Mouse (Mus musculus) bone marrow, adult 2 months (tissue): ENCODE measurements around the gene Slc30a3. TPM values are rescaled to one million over a fixed set of nuclear protein-coding genes. Genes with fewer than 3 reads are reported as not detected.

ENCODE experiments used
- H3K27ac ChIP-seq: fragments of 200-500 bp; 2 replicates; pipeline ENCODE4 v1.5.1; 2012; ENCODE audit warnings: low read depth, mild to moderate bottlenecking, control low read depth, inconsistent platforms, low read length; ENCODE audit not compliant: control insufficient read depth, poor library complexity, insufficient read depth
- H3K4me1 ChIP-seq: fragments of 200-500 bp; 2 replicates; pipeline ENCODE4 v1.6.1; 2011; ENCODE audit warnings: low read length; ENCODE audit not compliant: control insufficient read depth, insufficient read depth
- H3K4me3 ChIP-seq: fragments of 200-500 bp; replicated peaks from 2 replicates; pipeline ENCODE3; 2011; ENCODE audit warnings: mild to moderate bottlenecking, low read depth, low read length, control low read depth; ENCODE audit not compliant: control insufficient read depth
- CTCF ChIP-seq: fragments of 200-500 bp; IDR thresholded peaks from 2 replicates; pipeline ENCODE4 v1.5.1; 2011; ENCODE audit warnings: low read length, control low read depth; ENCODE audit not compliant: control insufficient read depth, insufficient read depth
- POLR2A ChIP-seq: fragments of 200-500 bp; IDR thresholded peaks from 2 replicates; pipeline ENCODE4 v1.6.1; 2011; ENCODE audit warnings: low read depth, mild to moderate bottlenecking, control low read depth, low read length, borderline replicate concordance; ENCODE audit not compliant: control insufficient read depth
- WGBS: fragments of 180-500 bp; shearing (Covaris S2); methylation state at CpG from one replicate; pipeline ENCODE4 v1.1.7; 2018; 5-methylcytosine and 5-hydroxymethylcytosine counted together
- polyA plus RNA-seq: library from polyadenylated mRNA; stranded (reverse); fragments of >200 nt; gene quantifications from 2 replicates; pipeline ENCODE4 v1.2.4, GENCODE M21; 2011; ENCODE audit warnings: low replicate concordance; ENCODE audit not compliant: missing spikeins, insufficient read depth, insufficient read length

The Slc30a3 gene
- polyA plus RNA-seq, 1 experiment, result not detected

DNA sequence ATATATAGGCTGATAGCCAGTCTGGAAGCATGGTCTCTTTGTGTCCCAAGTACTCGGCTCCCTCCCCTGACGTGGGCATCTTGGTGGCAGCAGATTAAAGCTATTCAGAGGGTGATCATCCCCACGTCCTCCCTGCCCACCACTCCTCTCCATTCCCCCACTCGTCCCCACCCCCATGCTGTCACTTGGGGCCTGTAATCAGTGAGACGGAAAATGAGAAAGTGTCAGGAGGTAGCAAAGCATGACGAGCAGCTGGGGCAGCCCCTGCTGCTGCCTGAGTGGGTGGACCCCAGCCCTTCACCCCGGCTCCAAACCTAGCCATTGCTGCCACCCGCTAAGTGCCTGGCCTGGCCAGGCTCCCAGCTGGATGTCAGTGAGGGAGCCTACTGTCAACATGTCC lies 24.1 kb downstream of the Slc30a3 start:
- TF ChIP-seq CTCF, result no peak
- TF ChIP-seq POLR2A, result no peak
- no peak overlapping the region for H3K4me3 ChIP-seq
- no peak overlapping the region for H3K27ac ChIP-seq
- WGBS, result 50% methylated on average over 8 of the region's 8 CpGs
- H3K4me1 ChIP-seq, result no peaks in the 10 kb centered on the region

DNA sequence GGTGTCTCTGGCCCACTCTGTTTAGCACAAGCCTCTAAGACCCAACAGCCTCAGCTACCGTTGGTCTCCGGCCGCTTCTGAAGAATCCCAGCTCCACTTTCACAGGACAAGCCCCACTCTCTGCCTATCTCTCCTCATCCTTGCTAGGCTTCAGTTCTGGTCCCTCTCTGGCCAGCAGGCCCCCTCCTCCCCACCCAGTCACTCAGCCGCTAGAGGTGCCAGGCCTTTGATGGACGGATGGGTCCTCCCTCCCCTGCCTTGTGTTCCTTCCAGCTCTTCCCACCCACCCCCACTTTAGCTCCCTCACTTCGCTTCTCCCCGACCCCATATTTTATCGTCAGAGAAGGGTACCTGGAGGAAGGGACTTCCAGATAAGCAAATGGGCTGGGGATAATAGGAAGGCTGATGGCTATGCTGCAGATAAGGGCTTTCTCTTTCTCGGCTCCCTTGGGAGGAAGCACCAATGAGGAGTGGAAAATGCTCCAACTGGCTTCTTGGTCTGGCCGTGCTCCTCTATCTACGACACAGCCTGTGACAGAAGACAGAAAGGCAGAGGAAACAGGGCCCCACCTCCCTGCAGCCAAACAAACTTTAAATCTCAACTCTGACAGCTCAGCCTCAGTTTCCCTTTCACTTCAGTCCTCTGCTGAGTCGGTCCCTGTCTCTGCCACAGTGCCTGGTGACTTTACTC lies 25.0 kb downstream of the Slc30a3 start:
- TF ChIP-seq POLR2A (no peak), CTCF (no peak)
- WGBS, result 27% methylated on average over 12 of the region's 12 CpGs
- no peaks in the 10 kb centered on the region for H3K4me1 ChIP-seq
- H3K4me3 ChIP-seq, result no peak overlapping the region
- H3K27ac ChIP-seq, result no peak overlapping the region

DNA sequence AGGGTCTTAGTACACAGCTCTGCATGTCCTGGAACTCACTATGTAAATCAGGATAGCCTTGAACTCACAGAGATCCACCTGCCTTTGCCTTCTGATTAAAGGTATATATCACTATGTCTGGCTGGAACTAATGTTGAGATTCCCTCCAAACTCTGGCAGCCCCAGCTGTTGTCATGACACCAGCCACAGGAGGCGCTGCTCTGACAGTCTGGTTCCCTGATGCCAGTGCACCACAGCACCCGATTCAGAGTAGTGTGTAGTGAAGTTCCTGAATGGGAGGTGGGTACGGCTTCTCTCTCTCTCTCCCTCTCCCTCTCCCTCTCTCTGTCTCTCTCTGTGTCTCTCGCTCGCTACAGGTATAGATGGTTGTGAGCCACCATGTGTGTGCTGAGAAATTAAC lies 25.7 kb downstream of the Slc30a3 start:
- H3K4me3 ChIP-seq, result no peak overlapping the region
- H3K27ac ChIP-seq, result no peak overlapping the region
- WGBS, result 10% methylated on average over 5 of the region's 5 CpGs
- H3K4me1 ChIP-seq, result no peaks in the 10 kb centered on the region
- TF ChIP-seq CTCF (peak; percentile 72), POLR2A (no peak)

DNA sequence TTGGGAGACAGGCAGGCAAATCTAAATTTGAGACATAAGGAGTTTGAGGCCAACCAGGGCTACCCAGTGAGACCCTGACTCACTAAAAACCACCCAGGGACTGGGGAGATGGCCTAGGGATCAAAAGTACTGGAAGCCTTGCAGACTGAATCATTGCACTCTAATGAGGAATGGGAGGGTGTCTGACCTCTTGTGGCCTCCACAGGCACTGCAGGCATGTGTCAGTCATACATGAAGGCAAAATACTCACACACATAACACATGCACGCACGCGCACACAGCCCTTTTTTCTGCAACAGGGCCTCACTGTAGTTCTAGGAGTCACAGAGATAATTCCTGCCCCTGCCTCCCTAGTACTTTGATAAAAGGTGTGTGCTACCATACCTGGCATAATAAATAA lies 26.7 kb downstream of the Slc30a3 start:
- Histone ChIP-seq H3K4me3 (no peak overlapping the region), H3K4me1 (no peaks in the 10 kb centered on the region), H3K27ac (no peak overlapping the region)
- peak; percentile 83 for TF ChIP-seq CTCF
- no peak for TF ChIP-seq POLR2A
- 79% methylated on average over 3 of the region's 3 CpGs for WGBS

DNA sequence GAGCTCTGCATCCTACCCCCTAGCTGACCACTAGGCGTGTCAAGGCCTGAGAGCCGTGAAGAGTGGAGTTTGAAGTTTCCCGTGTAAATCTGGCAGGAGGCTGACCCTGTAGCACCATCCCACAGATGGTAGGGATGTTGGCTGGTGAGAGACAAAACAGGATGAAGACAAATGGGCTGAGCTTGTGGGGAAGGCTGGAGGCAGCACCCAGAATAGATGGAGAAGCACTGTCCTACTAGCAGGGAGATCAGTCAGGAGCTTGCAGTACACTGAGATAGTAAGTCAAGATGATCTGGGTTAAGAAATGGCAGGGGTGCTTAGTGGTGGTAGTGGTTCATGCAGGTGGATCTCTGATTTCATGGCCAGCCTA lies 27.3 kb downstream of the Slc30a3 start:
- Histone ChIP-seq H3K27ac (no peak overlapping the region), H3K4me3 (no peak overlapping the region), H3K4me1 (no peaks in the 10 kb centered on the region)
- 75% methylated on average over 3 of the region's 3 CpGs for WGBS
- no peak for TF ChIP-seq CTCF
- TF ChIP-seq POLR2A, result no peak

DNA sequence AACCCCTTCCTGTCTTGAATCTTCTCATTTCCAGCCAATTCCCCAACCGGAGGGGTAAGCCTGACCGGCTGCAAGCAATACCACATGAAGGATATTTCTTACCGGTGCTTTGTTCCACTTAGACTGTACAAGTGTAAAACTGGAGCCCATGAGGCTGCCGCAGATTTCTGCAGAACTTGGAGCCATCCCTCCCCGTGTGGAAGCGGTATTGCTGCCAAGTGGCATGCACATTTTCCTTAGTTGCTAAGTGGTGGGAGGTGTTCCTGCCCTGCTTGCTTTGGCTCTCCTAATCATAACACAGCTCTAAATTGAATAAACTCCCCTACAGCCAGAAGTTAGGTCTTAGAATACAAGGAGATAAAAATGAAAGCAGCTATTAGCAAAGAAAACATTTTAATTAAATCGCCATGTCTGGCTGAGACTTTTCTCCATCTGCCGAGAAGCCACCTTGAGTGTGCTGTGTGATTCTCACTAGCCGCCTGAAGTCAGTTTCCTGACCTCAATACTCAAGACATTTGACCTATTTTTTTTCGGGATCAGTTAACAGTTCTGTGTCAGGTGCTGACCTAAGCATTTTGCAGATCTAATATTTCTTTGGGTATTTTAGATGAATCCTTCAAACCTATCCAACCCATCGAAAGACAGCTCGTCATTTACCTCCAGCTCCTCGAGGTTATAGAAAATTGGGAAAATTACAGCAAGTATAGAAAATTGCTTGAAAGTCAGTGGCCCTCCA lies 27.8 kb downstream of the Slc30a3 start:
- no peaks in the 10 kb centered on the region for H3K4me1 ChIP-seq
- 76% methylated on average over 13 of the region's 13 CpGs for WGBS
- TF ChIP-seq CTCF, result no peak
- no peak for TF ChIP-seq POLR2A
- H3K4me3 ChIP-seq, result no peak overlapping the region
- no peak overlapping the region for H3K27ac ChIP-seq

DNA sequence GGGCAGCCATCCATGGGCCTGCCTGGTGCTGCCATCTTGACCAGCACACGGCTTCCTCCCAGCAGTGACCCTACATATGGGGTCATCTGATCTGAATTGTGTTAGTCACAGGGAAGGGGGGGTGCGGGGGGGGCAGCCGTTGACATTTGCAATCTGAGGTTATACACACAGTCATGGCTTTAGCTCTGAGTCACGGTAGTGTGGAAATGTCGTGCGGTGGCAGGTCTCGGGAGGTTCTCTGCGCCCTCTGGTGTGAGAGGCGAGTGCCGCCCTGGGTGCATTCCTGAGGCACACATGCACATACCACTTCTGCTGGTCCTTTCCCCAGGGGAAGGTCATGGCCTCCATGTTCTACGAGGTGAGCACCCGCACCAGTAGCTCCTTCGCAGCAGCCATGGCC lies 31.7 kb downstream of the Slc30a3 start:
- Histone ChIP-seq H3K4me1 (no peaks in the 10 kb centered on the region), H3K4me3 (no peak overlapping the region), H3K27ac (no peak overlapping the region)
- TF ChIP-seq CTCF, result no peak
- no peak for TF ChIP-seq POLR2A
- 84% methylated on average over 13 of the region's 13 CpGs for WGBS

DNA sequence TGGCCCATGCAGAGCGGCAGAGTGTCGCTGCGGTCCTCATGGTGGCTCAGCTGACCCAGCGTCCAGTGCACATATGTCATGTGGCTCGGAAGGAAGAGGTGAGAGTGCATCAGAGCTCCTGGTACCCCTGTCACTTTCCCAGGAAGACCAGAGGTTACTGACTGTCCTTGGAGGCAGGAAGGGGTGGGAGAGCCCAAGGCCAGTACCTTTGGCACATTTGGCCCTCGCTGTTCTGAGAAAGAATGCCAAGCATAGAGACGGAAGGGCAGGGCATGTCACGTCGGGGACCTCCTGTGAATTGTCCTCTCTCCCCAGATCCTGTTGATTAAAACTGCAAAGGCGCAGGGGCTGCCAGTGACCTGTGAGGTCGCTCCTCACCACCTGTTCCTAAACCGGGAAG lies 34.9 kb downstream of the Slc30a3 start:
- Histone ChIP-seq H3K4me1 (no peaks in the 10 kb centered on the region), H3K4me3 (no peak overlapping the region), H3K27ac (no peak overlapping the region)
- TF ChIP-seq POLR2A (no peak), CTCF (no peak)
- 91% methylated on average over 12 of the region's 12 CpGs for WGBS
